Mouse (Mus musculus) adrenal gland, adult (tissue): ENCODE results near the gene Ryr2.
A peak's percentile ranks its signal among the peaks of the same experiment; 100 is the strongest.
"Not testable (repeated sequence)": the region's sequence is repeated elsewhere in the genome, so short reads cannot be mapped to it uniquely, and the experiment has no call there.

Source experiments
- DNase-seq, 2 experiments: peaks; one replicate each; pipeline ENCODE4 v3.0.0; 2022 to 2023; ENCODE audit warnings: low spot score in 1 of 2; ENCODE audit not compliant: inconsistent age in 2 of 2

Gene Ryr2

DNA sequence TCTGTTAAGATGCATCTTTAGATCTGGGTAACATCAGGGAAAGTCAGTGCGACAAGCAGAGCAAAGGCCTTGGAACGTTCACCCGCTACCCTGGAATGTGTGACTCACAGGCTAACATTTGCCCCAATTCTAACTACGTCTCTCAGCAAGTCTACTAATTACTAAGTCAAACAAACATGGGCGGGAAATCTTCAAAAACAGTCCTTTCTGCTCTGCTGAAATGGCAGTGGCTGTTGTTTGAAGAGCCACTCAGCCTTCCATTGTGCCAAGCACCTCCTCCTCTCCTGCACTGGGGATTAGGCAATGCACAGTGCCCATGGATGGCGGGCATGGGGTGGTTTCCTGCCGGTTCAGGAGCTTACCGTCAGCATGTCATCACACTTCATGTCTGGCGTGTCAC lies 540.3 kb downstream of the Ryr2 start:
- DNase-seq, result peak; percentile 39 to 71

DNA sequence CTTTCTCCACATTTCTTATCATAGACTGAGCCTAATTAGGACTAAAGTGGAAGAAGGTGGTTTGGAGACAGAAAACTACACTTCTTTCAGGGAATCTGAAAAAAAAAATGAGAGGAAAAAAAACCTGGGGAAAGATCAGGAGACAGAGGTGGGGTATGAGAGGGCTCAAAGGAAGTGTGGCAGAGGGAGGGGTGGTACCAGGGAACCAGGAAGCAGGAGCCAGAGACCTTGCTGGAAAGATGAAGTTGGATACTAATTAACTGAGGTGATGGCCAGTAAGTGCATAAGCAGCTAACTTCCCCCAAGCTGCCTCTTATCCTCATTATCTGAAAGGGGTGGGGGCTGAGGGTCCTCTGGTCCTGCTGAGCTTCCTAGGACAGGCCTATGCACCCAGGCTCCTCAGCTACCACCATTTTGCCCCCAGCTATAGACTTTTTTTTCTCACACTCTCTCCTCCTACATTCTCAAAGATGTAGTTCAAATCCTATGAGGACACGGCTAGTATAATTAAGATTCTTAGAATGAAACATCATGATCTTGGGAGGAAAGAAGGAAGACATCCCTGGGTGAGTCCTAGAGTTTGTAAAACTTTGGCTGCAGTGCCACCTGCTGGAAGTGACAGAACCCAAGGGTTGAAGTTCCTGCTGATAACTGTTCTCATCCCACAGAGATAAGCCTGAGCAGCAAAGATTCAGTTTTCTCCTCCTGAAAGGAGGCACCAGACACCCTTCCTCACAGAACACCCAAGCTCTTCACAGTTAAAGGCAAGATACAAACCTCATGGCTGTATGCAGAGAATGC lies 543.3 kb downstream of the Ryr2 start:
- DNase-seq, result peak; percentile 60 to 85

DNA sequence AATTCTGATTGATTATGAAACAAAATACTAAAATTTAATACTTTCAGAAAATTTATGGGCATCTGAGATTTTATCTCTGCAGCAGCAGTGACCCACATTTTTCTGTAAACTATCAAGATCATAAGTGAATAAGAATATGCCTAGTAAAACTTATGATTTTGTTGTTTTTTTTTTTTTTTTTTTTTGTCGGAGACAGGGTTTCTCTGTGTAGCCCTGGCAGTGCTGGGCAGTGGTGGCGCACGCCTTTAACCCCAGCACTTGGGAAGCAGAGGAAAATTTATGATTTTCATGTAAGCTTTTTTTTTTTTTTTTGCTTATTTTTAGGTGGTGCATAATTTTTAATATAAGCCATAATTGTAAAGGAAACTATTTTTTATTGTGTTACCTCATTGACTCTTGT lies 557.1 kb downstream of the Ryr2 start:
- DNase-seq, result no peak

DNA sequence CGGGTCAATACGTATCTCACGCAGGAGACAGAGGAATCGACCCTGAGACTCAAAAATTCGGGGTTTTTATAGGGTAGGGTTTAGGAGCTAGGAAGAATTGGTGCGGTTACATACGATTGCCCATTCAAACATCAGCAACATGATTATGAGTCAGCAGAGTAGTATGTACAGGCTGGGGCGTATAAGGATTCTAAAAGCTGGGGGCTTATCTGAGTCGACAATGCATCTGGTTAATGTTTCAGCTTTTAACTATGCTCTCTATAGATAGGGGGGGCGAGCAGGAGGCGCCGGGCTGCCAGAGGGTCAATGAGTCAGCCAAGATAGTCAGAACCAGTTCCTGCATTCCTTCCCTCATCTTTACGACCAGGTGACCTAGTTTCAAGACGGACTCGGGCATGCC lies 557.6 kb downstream of the Ryr2 start:
- not testable (repeated sequence) for DNase-seq

DNA sequence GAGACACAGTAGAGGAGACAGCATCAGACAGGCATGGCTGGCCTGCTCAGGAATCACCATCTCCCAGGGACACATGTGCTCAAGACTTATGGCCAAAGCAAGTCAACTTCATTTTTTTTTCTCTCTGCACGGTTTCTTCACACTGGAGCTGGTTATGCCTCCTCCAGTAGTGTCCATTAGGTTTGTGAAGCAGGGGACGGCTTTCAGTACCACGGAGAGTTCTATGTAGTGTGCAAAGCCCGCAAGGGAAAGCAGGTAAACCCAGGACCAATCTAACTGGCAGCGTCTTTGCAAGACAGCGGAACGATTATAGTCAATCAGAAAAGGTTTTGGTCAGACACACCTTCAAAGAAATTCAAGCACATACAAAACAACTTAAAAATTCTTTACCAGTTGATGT lies 560.9 kb downstream of the Ryr2 start:
- DNase-seq, result peak in 1 of 2 experiments; percentile 46

DNA sequence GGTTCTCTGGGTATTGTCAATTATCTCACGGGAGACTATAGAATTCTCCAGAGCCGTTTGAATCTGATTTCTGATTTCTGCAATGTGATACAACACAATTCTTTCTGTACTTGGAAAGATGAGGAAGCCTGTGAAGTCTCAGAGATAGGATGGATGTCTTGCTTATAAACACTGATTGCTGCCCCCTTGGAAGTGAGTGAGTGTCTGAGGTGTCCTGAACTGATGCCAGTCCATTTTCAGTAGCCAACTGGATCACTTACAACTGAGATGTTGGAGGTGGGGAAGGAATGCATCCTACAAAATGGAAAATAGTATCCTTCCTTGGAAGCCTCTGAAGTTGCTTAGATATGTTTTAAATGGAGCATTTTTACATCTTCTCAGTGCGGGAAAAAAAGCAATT lies 564.2 kb downstream of the Ryr2 start:
- DNase-seq, result no peak

DNA sequence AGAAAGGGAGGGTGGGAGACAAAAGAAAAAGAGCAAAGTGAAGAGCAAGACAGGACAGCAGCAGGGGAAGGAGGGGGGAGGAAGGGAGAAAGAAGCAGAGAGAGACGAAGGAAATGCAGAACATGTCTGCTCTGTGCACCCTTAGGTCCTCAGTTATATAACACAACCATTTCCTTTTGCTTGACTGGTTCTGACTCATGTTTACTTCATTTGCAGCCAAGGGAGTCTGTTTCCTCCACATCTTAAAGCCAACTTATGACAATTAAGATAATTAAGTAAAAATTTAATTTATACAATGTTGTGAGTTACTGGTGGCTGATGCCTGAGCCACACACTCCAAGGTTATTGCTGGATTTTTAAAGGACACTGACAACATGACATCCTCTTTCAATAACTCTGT lies 569.9 kb downstream of the Ryr2 start:
- DNase-seq, result no peak

- no peak for DNase-seq
Observed at GRCm38 (mm10) chr13:11535874-11536273, 570.9 kb downstream of the Ryr2 start.

GRCm38 (mm10) chr13:11533265-11533664 lies 573.5 kb downstream of the Ryr2 start:
- DNase-seq, result peak; percentile 9 to 31

GRCm38 (mm10) chr13:11532014-11532890 lies 574.5 kb downstream of the Ryr2 start:
- no peak for DNase-seq

DNA sequence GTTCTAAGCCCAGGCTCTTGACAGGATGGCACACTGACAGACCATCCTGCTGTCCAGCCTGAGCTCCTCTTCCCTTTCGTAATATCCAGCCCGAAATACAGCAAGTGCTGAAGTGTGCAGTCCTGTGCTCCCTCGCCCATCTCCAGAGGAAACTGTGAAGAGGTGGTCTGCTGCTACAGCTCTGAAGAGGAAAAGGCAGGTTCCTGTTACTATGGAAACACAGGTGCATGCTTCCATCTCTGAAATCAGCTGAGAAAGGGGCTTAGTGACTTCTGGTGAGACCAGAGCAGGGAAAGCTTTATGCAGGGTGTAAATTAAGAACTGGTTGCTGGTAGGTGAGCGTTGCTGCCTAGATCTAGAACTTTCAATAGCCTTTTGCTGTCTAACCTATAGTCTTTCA lies 583.1 kb downstream of the Ryr2 start:
- no peak for DNase-seq

GRCm38 (mm10) chr13:11520765-11521164 lies 586.0 kb downstream of the Ryr2 start:
- DNase-seq, result no peak

DNA sequence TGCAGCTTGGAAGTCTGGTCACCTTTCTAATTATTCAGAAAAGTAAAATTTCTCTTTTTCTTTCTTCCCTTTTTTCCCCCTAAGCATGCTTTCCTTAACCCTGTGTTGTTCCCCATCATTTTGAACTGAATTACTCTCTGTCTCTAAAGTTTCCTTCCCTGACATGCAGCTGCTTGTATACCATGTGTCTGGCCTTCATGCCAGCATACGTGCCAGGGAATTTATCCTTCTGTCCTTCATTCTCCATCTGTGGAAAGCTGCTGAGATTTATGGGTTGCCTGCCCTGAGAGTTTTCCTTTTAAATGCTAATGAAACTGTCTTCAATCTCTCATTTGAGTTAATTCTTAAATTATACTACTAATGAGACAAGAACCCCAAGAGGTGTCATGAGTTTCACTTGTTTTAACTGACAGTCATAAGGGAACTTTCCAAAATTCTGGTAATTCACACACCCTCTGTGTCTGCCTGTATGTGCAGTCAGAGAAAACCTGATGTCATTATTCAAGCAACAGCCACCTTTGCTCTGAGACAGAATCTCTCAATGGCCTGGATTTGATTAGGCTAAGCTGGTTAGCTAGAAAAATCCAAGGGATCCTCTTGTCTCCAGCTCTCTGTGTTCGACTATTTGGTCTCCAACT lies 595.1 kb downstream of the Ryr2 start:
- no peak for DNase-seq
